Mouse (Mus musculus) 3T3-L1 (cell line): ENCODE measurements around the gene Atg4a.

Source experiments
- DNase-seq: peaks from one replicate; pipeline ENCODE4 v3.0.0-alpha.2; 2015; ENCODE audit warnings: low read depth, low spot score

The Atg4a gene

DNA sequence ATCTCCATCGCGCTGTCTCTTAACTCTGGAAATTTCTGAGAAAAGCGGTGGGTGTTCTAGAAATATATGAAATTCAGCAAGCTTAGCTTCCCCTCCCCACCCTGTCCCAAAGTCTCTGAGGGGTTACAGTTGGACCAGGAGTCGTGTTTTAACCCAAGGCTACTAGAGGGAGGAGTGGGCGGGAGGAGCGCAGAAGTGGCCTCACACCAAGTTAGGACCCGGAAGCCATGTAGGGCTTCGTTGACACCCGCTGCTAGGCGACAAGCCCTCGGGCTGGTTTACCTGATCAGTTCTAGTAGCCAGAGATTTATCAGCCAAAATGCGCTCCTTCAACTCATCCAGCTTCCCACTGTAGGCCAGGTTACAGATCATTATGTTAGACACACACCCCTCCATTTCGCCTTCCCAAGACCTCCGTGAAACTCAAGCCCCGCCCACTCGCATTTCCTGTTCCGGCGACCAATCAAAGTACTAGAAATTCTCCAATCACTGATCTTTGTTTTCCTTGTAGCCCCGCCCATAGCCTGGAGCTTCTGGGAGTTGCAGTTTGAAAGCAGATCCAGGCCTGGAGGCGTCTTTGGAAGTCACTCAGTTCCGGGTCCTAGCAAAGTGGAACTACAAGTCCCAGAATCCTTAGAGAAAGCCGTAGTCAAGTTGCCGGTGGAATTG is at the start of gene Atg4a, which contains the start of gene Psmd10:
Gene Atg4a (plus strand): TSS at position 636 of the 669 bp plus-strand sequence.
Gene Psmd10 (minus strand): TSS at position 457 of the 669 bp plus-strand sequence.
- peak; percentile 98 for DNase-seq

- DNase-seq: no peak
Measured at GRCm38 (mm10) chrX:140907360-140907759, 49.3 kb upstream of the Atg4a start, which contains the start of gene Vsig1. TSS of gene Vsig1 (plus strand) at chrX:140907608.

DNA sequence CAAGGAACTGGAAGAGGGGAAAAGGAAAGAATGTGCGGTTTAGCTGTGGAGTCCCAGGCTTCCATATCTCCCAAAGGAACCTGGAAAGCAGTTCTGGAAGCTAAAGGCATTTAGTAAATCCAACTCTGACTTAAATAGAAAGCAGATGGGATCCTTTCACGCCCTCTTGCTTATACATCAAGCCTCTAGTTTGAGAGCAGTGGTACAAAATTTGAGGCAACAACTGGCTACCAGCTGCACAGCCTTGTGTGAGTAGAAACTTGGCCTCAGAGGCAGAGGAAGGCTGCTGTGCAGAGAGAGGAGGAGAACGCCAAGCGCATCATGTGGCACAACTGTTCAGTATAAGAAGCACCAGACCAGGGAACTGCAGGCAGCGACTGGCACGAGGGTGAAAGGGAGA is 35.4 kb upstream of the Atg4a start:
- peak; percentile 34 for DNase-seq

- DNase-seq: peak; percentile 32
Measured at GRCm38 (mm10) chrX:140932066-140932465, 24.6 kb upstream of the Atg4a start.

- DNase-seq: no peak
Measured at GRCm38 (mm10) chrX:140933263-140933662, 23.4 kb upstream of the Atg4a start.

DNA sequence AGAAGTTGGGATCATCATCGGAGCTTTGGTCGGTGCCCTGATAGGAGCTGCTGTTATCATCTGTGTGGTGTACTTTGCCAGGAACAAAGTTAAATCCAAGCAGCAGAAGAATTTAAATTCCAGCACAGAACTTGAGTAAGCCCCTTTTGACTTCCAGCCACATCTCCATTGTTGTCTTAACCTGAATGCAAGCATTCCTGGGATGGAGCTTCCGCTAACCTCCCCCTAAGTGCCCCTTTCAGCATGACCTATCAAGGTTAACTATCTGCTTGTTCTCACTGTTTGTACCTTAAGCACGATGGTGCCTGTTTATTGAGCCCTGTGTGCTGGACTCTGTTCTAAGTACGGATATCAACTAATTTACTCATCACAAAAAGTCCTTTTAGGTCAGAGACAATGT is 20.4 kb upstream of the Atg4a start:
- DNase-seq: no peak

GRCm38 (mm10) chrX:140953618-140954017 is 3.1 kb upstream of the Atg4a start:
- no peak for DNase-seq

DNA sequence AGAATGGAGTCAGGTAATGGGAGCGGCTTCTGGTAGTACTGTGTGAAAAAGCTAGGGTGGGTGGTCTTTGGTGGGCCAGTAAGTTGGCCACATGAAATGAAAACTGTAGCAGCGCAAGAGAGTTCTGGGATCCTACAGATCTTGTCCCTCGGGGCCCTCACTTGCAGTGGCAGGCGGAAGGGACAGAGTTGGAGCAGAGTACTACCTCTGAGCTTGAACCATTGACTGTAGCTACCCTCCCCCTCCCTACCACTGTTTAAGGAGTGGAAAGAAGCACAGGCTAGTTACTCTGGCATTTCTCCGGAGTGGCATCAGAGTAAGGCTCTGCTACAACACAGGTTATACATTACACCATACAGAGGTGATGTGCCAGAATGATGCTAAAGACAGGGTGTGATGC is 252 bp downstream of the Atg4a start:
- DNase-seq: no peak

DNA sequence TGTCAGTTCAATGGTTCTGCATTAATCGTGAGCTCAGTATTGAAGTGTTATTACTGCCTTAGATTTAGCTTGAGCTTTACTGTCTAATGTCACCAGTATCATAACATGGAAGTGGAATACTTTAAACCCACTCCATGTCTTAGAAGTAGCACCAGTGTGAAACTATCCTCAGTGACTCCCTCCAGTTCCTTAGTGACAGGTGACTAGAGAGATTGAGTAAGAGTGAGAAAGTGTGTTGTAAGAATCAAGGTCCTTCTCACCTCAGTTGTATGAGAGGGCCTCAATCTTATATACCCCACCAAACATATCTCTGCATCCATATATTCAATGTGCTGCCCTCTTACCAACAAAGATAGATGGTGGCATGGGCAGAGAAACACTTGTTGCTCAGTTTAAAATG is 22.2 kb downstream of the Atg4a start:
- no peak for DNase-seq

DNA sequence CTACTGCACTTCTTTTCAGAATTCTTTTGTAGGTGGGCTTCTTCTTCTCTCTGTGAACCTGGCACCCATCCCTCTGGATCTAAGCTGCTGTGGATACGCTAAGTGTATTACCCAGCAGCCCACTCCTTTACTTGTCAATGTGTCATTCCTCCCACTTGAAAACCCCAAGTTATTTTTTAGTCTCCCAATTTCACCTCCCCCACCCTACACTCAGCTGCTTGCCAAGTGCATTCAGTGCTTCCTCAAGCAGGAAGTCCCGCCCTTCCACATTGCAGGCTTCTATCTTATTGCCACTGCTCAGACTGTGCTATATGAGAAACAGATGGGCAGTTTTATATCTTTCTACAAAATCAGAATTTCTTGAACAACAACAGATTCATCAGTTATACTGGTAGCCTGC is 22.8 kb downstream of the Atg4a start:
- DNase-seq: peak; percentile 71

- DNase-seq: no peak
Measured at GRCm38 (mm10) chrX:140980163-140980562, 23.5 kb downstream of the Atg4a start.

GRCm38 (mm10) chrX:140983206-140983960 is 26.7 kb downstream of the Atg4a start:
- DNase-seq: peak; percentile 51

GRCm38 (mm10) chrX:140984795-140985194 is 28.1 kb downstream of the Atg4a start:
- DNase-seq: no peak

- DNase-seq: no peak
Measured at GRCm38 (mm10) chrX:140985256-140985655, 28.5 kb downstream of the Atg4a start.

DNA sequence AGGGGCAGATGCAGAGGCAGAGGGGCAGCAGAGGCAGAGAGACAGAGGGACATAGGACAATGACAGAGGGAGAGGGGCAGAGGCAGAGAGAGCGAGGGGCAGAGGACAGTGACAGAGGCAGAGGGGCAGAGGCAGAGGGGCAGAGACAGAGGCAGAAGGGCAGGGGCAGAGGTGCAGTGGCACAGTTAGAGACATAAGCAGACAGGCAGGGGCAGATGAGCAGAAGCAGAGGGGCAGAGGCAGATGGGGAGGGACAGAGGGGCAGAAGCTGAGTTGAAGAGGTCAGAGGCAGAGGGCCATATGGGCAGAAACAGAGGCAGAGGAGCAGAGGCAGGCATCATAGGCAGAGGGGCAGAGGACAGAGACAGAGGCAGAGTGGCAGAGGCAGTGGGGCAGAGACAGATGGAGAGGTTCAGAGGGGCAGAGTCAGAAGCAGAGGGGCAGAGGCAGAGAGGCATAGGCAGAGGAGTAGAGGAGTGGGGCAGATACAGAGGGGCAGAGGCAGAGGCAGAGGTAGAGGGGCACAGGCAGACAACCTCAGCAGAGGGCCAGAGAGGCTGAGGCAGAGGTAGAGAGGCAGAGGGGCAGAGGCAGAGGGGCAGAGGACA is 40.3 kb downstream of the Atg4a start:
- DNase-seq: no peak

- no peak for DNase-seq
Measured at GRCm38 (mm10) chrX:140997912-140998545, 41.3 kb downstream of the Atg4a start.

- DNase-seq: no peak
Measured at GRCm38 (mm10) chrX:140998885-140999284, 42.2 kb downstream of the Atg4a start.

DNA sequence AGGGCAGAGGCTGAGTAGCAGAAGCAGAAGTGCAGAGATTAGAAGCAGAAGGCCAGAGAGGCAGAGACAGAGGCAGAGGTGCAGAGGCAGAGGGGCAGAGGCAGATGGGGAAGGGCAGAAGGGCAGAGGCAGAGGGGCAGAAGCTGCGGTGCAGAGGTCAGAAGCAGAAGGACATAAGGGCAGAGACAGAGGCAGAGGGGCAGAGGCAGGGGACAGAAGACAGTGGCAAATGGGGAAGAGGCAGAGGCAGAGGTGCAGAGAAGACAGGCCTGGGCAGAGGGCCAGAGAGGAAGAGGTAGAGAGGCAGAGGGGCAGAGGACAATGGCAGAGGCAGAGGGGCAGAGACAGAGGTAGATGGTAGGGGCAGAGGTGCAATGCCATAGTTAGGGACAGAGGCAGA is 193.0 kb downstream of the Atg4a start:
- DNase-seq: no peak

GRCm38 (mm10) chrX:141150290-141150689 is 193.6 kb downstream of the Atg4a start:
- no peak for DNase-seq

DNA sequence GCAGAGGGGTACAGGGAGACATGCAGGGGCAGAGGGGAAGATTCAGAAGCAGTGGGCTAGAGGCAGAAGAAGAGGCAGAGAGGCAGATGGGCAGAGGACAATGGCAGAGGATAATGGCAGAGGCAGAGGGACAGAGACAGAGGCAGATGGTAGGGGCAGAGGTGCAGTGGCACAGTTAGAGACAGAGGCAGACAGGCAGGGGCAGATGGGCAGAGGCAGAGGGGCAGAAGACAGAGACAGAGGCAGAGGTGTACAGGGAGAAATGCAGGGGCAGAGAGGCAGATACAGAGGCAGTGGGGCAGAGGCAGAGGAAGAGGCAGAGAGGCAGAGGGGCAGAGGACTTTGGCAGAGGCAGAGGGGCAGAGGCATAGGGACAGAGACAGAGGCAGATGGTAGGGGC is 194.5 kb downstream of the Atg4a start:
- DNase-seq: no peak

DNA sequence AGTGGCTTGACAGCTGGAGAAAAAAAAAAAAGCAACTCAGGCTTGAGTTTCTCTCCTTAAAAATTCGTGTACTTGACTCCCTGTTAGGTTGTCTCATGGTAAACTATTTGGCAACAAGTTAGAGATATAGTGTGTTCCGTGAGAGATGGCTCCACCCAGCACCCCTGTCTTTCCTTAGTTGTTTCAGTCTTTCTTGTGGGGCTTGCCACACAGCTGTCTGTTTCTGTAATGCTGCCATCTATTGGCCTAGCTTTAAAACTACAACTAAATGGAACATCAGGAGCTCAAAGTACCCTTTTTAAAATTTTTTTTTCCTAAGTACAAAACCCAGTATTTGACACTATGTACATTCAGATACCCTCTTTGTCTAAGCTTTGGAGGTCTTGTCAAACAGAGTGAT is 200.0 kb downstream of the Atg4a start:
- DNase-seq: peak; percentile 50

GRCm38 (mm10) chrX:141157626-141158025 is 200.9 kb downstream of the Atg4a start:
- no peak for DNase-seq
